Mouse (Mus musculus): Measurements from ENCODE around the gene Slc16a3.

The Slc16a3 gene

DNA sequence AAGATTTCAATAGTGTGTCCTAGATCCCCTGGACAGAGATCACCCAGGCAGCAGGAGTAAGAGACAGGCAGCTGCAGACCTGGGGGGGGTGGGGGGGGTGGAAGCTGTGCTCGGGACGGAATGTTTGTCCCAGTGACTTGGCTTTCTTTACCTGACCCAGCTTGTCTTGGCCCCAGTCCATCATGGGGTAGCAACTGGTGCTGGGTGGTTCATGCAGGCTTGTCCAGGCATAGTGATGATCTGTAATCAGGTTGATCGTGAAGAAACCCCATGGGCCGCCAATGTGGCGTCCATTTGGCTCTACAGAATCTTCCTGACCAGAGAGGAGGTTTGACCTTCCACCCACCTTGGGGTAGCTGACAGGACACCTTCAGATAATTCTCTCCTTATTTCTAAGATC, 2.4 kb upstream of the Slc16a3 start:
- DNase-seq (ENCODE audit: inconsistent age in 2 of 2, low spot score in 1 of 2) = no peak

DNA sequence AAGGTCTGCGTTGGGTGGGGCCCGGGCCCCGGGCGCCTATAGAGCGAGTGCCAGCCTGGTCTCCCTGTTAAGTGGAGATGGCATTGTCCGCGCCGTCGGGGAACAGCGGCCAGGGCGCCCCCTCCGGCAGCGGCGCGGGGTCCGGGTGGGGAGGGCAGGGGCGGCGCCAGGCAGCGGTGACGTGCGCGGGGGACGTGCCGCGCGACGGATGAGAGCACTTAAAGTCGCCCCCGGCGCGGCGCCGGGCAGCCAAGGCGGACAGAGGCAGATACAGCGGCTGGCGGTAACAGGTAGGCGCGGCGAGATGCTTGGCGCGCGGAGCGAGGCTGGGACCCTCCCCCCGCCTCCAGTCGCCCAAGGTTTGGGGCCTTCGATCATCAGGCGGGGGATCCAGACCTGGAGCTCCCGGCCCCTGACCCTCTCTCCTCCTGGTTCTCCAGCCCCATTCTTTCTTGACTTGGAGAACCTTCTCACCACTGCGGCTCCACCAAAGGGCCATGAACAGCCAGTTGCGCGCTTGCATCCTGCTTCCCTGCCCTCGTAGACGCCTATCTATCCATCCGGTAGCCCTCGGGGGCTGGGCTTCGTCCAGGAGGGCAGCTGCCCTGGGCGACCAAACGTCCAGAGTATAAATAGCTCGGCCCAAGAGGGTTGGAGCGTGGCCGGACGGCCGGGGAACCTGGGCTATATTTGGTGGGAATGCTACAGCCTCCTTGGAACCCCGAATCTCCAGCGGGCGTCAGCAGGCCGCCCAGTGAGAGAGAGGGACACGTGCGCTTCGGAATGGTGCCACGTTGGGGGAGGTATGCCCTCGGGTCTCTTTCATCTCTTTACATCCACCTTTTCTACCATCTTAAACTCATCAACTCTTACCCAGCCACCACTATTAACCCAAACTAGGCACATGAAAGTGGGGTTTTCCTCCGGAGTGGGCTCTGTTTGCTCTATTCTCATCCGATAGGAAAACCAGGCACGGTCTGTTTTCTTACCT, 876 bp downstream of the Slc16a3 start:
- peak in 1 of 2 experiments; percentile 53 for DNase-seq (ENCODE audit: inconsistent age in 2 of 2, low spot score in 1 of 2)

DNA sequence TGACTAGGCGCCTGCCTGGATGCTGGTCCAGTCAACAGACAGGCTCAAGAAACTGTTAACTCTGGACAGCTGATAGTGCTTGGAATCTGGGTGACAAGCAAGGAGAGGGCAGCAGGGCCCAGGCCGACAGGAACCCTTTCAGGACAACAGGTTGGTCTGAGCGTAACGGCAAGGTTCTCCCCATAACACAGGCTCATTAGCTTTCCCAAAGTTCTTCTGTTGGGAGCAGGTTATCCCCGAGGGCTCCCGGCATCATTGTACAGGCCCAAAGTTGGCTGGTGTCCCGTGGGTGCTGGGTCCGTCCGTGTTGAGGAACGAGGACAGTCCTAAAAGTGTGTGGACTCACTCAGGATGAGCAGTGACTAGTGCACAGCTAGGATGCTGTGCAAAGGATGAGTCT, 1.6 kb downstream of the Slc16a3 start:
- DNase-seq (ENCODE audit: inconsistent age in 2 of 2, low spot score in 1 of 2) = no peak

DNA sequence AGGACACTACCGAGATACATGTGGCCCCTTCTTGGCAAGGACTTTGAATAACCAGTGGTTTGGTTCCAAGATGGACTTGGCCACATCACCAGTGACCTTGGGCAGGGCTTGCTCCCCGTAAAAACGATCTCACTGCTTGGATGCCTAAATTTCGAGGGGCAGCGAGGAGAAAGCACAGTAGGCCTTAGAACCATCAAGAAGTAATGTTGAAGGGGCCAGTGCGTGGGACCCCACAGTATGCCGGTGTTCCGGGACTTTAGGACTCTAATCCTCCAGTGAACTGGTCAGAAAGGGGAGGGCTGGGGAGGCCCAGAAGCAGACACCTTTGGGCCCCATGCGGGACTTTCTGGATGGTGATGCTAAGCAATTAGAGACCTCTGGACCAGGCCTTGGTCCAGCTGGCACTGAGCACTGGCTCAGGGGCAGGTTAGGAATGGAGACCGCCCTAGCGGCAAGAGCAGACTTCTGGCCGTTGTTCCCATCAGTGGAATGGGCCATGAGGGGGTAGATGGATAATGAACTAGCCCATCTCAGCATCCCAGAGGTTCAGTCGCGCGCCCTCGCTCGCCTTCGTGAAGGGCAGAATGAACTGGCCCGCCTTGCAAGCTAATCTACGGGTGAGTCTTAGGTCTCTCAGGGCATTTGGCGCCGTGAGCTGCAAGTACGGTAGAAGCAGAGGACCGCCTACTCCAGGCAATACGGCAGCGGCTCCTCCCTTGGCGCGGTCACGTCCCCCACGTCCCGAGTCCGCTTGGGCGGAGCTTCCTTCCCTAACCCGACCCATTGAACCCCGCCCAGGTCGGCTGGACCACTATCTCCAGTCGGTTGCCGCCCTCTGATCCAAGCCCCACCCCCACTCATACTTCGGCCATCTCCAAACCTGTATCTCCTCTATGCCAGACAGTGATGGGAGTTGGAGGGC, 2.3 kb downstream of the Slc16a3 start:
- DNase-seq (ENCODE audit: inconsistent age in 2 of 2, low spot score in 1 of 2) = peak; percentile 90 to 94

DNA sequence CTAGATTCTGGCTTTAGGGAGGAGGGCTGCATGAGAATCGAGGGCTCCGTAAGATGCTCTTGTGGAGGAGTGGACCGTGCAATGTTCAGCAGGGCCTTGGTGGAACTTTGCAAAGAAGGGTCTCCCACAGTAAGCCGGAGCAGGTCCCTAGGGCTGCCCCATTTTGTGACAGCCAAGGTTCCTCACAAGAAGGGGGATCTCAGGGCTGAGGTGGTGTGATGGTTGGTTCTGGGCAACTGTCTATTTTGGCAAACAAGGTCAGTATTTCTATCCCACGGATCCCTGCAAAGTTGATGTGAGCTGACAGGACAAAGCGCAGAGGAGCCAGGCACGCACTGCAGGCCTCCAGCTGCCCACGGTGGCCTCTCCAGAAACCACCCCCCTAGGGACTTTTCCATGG, 3.0 kb downstream of the Slc16a3 start:
- no peak for DNase-seq (ENCODE audit: inconsistent age in 2 of 2, low spot score in 1 of 2)

DNA sequence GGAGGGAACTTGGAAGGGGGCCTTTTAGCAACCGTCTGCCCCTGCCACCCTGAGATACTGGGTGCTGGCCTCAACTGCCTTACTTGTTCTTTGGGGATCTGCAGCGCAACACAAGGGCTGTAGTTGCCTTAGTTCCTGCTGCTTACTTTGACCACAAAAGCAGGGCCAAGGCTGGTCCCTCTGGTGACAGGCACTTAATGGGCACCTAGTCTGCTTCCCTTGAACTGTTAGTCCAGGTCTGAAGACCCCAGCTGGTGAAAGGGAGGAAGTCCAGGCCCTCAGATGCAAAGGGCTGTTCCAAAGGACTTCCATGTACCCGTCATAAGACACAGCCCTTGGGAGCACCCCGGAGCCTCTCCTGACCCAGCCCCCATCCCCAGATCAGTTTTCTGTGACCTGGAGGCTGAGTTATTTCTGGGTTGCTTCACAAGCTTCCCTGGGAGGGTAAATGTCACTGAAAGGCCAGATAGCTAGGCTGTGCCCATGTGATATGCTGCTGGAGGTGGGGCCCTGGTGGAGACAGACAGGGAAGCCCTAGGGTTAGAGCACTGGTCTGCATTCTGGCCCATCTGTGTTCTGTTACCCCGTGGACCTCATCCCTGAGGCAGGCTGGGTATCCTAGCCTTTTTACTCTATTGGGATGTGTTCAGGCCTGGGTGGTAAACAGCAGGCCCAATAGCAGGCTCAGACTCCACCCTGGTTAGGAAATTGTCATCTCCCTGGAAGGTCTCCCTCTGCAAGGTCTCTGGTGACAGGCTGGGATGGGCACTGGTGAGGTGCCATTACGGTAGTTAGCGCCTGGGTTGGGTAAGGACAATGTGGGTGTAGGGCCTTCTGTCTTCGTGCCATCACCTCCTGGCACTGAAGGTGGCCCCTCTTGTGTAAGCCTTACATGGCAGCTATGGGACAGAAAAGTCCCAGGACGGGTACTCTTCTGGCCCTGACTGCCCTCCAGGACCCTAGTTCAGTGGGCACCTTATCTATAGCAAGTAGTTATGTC, 3.8 kb downstream of the Slc16a3 start:
- DNase-seq (ENCODE audit: inconsistent age in 2 of 2, low spot score in 1 of 2) = peak in 1 of 2 experiments; percentile 48

DNA sequence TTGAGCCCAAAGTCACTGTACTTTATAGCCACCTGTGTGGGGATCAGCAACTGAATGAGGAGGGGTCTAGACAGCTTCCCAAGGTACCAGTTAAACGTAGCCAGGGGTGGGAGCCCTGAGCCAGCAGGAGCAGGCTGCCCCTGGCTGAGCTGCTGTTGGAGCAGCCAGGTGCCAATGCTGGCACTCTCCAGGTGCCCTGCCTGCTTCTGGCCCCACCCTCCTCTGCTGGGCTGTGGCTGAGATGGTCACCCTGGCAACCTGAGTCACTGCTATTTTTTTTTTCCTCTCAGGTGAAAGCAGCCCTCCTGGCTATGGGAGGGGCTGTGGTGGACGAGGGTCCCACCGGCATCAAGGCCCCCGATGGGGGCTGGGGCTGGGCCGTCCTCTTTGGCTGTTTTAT, 6.7 kb downstream of the Slc16a3 start:
- no peak for DNase-seq (ENCODE audit: inconsistent age in 2 of 2, low spot score in 1 of 2)

DNA sequence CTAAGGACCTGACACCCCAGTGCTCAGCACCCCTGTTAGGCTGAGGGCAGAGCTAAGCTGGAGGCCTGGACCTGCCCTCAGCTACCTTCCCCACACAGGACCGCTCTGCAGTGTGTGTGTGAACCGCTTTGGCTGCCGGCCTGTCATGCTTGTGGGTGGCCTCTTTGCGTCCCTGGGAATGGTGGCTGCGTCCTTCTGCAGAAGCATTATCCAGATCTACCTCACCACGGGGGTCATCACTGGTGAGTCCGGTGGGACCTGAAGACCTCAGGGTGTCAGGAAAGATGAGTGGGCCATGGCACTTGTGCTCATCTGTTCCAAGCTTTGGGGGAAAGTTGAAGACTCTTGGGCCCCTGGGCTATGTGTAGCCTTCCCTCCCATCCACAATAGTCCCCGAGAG, 7.4 kb downstream of the Slc16a3 start:
- no peak for DNase-seq (ENCODE audit: inconsistent age in 2 of 2, low spot score in 1 of 2)

DNA sequence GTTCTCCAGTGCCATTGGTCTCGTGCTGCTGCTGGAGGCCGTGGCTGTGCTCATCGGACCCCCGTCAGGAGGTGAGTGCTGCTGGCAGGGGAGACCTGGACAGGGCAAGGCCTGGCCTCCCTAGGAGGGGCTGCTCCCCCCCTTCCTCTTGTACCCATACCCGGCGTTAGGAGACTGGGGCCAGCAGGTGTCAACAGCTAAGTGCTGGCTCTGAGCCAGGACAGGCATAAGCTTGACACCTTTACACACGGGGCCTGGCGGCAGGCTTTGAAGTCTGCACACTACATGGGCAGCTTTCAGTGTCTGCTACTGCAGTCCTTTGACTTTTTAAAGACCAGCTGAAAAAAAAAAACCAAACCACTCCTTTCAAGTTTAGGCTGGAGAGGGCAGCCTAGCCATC, 8.8 kb downstream of the Slc16a3 start:
- DNase-seq (ENCODE audit: inconsistent age in 2 of 2, low spot score in 1 of 2) = no peak

DNA sequence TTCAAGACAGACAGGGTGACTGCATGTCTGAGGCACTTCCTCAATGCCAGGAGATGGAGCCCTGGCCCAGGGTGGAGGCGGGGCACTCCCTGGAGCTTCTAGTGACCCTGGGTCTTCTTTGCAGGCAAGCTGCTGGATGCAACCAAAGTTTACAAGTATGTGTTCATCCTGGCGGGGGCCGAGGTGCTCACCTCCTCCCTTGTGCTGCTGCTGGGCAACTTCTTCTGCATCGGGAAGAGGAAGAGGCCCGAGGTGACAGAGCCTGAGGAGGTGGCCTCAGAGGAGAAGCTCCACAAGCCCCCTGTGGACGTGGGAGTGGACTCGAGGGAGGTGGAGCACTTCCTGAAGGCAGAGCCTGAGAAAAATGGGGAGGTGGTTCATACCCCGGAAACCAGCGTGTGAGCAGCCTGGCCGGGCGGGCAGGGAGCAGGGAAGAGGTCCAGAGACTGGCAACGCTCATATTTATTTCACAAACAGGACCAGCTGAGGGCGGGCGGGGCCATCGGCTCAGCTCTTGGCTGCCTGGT, 9.5 kb downstream of the Slc16a3 start:
- no peak for DNase-seq (ENCODE audit: inconsistent age in 2 of 2, low spot score in 1 of 2)

DNA sequence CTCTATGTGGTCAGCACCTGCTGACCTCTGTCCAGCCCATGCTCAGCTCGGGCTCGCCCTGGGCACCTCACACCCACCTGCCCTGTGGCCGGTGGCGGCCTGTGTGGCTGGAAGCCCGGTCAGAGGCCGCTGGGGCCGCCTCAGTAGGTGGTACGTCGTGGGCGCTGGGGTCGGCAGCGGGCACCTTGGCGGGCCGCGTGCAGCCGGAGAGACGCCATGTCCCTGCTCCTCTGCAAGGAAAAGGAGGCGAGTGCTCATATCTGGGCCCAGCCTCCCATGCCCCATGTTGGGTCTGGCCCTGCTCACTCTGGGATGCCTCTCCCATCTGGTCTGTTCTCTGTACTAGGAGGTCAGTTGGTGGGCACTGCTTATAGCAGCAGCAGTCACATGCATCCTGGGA, 10.8 kb downstream of the Slc16a3 start:
- DNase-seq (ENCODE audit: inconsistent age in 2 of 2, low spot score in 1 of 2) = no peak

DNA sequence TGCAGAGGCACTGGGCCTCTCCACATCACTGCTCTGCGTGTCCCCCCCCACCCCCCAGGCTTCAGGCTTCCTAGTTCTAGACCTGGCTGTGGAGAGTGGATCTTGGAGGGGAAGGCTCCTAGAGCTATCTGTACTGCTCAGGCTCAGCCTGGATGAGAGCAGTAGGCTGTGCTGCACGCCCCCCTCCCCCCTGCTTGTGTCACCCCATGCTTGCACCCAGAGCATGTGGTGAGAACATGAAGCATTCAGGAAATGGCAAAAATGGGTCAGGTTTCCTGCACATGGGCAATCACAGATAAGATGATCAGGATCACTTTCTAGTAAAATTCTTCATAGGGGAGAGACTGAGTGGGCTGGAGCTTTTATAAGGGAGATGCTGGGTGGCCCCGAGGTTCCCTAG, 11.3 kb downstream of the Slc16a3 start:
- DNase-seq (ENCODE audit: inconsistent age in 2 of 2, low spot score in 1 of 2) = no peak

DNA sequence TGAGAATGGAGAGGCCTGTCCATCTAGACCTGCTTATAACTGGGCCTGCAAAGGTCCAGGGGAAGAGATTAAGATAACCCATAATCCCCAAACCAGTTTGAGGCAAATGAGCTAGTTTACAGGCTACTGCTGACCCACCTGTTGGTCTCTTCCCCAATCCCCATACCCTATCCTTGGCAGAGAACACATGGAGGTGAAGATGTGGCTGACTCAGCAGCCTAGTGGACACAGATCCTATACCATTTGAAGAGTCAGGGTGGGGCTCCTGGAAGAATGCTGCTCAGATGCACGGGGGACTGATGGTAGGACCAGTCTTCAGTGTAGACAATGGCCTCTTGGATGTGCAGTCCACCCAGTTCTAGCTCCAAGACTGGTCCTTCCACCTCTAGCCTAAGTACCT, 12.0 kb downstream of the Slc16a3 start:
- DNase-seq (ENCODE audit: inconsistent age in 2 of 2, low spot score in 1 of 2) = no peak

DNA sequence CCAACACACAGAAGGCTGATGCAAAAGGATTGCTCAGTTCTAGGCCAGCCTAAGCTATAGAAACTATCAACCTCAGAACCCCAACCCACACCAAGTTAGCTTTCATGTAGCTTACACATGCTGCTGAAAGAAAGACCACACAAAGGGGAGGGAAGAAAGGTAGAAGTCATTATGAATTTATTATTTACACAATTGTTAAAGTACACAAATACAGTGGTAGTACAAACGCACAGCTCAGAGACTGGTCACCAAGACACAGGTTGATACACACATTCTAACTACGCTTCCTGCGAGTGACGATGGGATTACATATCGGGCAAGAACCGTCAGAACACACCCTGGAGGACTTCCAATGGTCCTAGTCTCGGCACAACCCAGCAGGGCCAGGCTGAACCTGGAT, 13.3 kb downstream of the Slc16a3 start:
- no peak for DNase-seq (ENCODE audit: inconsistent age in 2 of 2, low spot score in 1 of 2)

DNA sequence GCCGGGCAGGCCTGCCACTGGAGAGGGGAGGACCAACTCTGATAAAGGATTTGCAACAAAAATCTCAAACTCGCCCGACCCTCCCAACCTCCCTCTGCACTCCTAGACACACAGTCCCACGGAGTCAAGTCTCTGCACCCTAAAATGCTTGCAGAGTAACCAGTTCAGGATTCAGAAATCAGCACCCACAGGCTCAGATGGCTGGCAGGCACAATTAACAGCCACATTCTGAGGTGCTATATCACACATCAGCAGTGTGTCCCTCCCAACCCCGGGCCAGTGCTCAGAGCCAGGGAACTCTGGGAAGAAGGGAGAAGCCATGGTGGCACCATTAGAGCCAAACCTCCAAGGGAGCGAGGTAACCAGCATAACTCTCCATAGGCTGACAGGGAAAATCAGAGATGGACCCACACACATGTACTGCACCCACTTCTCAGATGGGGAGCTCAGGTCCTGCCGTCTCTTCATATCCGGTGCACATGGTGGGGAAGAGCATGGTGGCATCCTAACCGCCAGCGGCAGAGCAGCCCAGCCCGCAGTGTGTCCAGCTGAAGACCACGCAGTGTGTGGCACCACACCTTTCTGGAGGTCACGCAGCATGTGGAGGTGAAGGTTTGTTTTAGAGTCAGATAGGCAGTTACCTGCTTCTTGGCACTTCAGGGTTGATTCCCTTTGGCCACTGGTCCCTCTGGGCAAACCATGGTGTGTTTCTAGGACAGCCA, 13.9 kb downstream of the Slc16a3 start:
- DNase-seq (ENCODE audit: inconsistent age in 2 of 2, low spot score in 1 of 2) = no peak

DNA sequence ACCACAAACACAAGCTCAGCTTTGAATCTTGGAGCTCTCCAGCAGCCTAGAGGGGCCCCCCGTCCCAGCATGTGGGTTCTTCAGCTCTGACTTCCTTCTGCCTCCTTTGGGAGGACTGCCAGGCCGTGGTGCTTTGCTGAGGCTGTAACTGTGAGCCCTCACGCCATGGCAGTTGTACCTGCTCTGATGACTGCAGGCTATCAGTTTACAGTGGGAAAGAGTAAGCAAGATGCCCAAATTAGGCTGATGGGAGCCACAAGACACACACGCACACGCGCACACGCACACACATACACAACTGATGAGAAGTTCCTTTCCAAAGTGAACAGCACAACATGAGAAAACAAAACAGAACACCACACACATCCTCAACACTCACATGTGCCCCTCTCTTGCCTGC, 14.6 kb downstream of the Slc16a3 start:
- no peak for DNase-seq (ENCODE audit: inconsistent age in 2 of 2, low spot score in 1 of 2)

DNA sequence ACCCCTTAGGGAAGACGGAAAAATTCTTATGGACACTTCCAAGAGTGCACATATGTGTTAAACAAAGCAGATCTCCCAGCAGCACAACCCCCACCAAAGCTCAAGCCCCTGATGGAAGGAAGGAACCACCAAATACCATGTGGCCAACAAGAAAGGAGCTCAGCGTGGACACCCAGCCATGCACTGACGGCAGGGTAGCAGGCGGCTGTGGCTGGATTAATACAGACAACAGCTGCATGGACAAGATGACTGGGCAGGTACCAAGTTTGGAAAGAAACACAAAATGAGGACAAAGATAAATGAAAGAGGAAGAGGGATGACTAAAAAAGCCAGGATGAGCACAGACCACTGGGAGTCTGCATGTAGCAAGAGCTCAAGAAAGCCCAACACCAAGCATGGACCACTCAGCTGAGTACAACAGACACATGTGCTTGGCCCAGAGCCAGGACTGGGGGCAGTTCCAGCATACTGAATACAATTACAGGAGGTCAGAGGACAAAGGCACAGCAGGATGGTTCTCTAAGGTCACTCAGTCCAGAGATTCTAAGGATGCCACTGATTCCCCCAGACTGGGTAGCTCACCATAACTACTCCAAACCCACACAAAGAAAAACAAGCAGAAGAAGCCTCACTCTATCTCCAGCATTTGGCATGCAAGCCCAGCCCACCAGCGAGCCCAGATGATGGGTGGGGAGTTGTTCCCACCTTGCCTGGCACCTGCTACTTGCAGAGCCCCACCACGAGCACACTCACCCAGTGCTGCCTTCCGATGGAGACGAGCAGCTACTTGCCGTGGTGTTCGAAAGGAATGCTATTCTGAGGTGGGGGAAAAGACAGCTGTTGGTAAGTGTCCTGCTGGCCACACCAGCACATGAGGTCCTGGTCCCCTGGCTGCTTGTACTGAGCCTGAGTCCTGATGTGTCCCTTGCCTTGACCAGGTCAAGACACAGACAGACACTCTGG, 16.2 kb downstream of the Slc16a3 start:
- DNase-seq (ENCODE audit: inconsistent age in 2 of 2, low spot score in 1 of 2) = no peak

DNA sequence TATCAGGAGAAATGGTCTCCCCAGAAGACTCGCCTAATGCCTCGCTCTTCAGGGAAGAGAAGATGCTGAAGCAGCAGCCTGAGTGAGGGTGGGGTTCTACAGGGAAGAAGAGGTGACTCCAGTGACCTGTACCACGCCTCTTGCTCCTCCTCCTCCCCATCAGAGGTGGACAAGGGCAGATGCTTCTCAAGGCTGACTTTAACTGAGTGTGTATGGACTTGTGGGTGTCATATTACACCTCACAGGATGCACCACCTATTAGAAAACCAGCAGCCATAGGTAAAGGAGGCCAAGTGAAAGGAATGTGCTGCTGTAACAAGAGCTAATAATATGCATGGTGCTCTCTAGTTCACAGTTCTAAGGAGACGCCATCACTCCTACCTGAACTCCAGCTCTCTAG, 17.3 kb downstream of the Slc16a3 start:
- DNase-seq (ENCODE audit: inconsistent age in 2 of 2, low spot score in 1 of 2) = no peak

DNA sequence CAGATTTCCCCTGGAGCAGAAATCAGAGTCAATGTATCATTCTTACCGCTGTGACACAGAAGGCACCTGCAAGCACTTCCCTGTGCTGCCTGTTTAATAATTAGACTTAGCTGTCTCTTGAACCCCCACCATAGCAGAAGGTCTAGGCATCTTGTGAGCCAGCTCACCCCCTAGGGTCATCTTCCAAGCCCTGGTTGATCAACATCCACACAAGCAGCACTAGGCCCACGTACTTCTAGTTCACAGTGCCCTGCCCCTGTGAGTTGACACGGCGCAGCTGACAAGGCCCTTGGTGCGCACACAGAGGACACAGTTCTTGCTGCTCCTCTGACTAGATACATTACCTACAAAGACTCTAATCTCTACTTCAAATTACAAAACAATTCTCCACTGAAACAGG, 21.5 kb downstream of the Slc16a3 start:
- no peak for DNase-seq (ENCODE audit: inconsistent age in 2 of 2, low spot score in 1 of 2)

All from adrenal gland, adult (tissue).